Comparison of ENCODE assay signal across 8 mouse cellular contexts in genomic region chr6:113603993-113604392, GRCm38 (mm10). TPM values are rescaled to one million over a fixed set of nuclear protein-coding genes. Genes with fewer than 3 reads are reported as not detected.
DNase-seq lines count a peak whose midpoint lies in the region; ATAC-seq and TF ChIP-seq lines count a peak whose summit lies in the region.

No protein-coding gene starts in this region.

- peak overlapping the region; percentile 92 for H3K4me3 ChIP-seq in kidney, postnatal 0 days (replicated peaks; ENCODE audit: low read depth, low read length)
- H3K4me3 ChIP-seq in embryonic facial prominence, embryonic 10.5 days, result peak overlapping the region; percentile 96
- peak overlapping the region; percentile 72 for H3K4me3 ChIP-seq in hindbrain, embryonic 14.5 days (replicated peaks; ENCODE audit: low read length)
- peak overlapping the region; percentile 95 for H3K4me3 ChIP-seq in midbrain, embryonic 15.5 days

- 58% methylated on average over 12 of the region's 12 CpGs for WGBS in kidney, postnatal 0 days
- WGBS in embryonic facial prominence, embryonic 10.5 days, result 54% methylated on average over 12 of the region's 12 CpGs
- WGBS in hindbrain, embryonic 14.5 days, result 60% methylated on average over 12 of the region's 12 CpGs
- WGBS in midbrain, embryonic 15.5 days, result 56% methylated on average over 12 of the region's 12 CpGs

- peak overlapping the region; percentile 74 for H3K4me2 ChIP-seq in kidney, postnatal 0 days (ENCODE audit: low read length)
- H3K4me2 ChIP-seq in hindbrain, embryonic 14.5 days (replicated peaks), result peak overlapping the region; percentile 86
- peak overlapping the region; percentile 89 for H3K4me2 ChIP-seq in midbrain, embryonic 15.5 days

- H3K27me3 ChIP-seq in kidney, postnatal 0 days (ENCODE audit: insufficient read depth, low read length), result no peaks in the 10 kb centered on the region
- H3K27me3 ChIP-seq in embryonic facial prominence, embryonic 10.5 days (replicated peaks; ENCODE audit: low read depth, poor library complexity, severe bottlenecking), result no peaks in the 10 kb centered on the region
- no peaks in the 10 kb centered on the region for H3K27me3 ChIP-seq in hindbrain, embryonic 14.5 days (ENCODE audit: control insufficient read depth, insufficient read depth, low read length)
- H3K27me3 ChIP-seq in midbrain, embryonic 15.5 days (replicated peaks), result no peaks in the 10 kb centered on the region

- H3K27ac ChIP-seq in kidney, postnatal 0 days, result peak overlapping the region; percentile 85
- peak overlapping the region; percentile 95; the same call in 1 of the 2 replicates for H3K27ac ChIP-seq in embryonic facial prominence, embryonic 10.5 days (replicated peaks)
- peak overlapping the region; percentile 79 for H3K27ac ChIP-seq in hindbrain, embryonic 14.5 days
- H3K27ac ChIP-seq in midbrain, embryonic 15.5 days, result peak overlapping the region; percentile 78

- no peak for TF ChIP-seq CTCF in kidney, postnatal 0 days (IDR thresholded peaks at IDR 0.05; ENCODE audit: low read depth)

- H3K9ac ChIP-seq in kidney, postnatal 0 days (ENCODE audit: low read depth, low read length), result peak overlapping the region; percentile 81; the same call in 1 of the 2 replicates
- H3K9ac ChIP-seq in hindbrain, embryonic 14.5 days, result peak overlapping the region; percentile 64
- H3K9ac ChIP-seq in midbrain, embryonic 15.5 days, result peak overlapping the region; percentile 90; the same call in 1 of the 2 replicates

- H3K36me3 ChIP-seq in kidney, postnatal 0 days (ENCODE audit: insufficient read depth, low read length), result no peaks in the 10 kb centered on the region
- peaks cover 28% of the 10 kb centered on the region for H3K36me3 ChIP-seq in embryonic facial prominence, embryonic 10.5 days (replicated peaks)
- H3K36me3 ChIP-seq in hindbrain, embryonic 14.5 days (replicated peaks; ENCODE audit: control insufficient read depth, insufficient read depth), result 0 out of 2 replicates have a peak, but pooled peaks cover 7% of the 10 kb centered on the region
- H3K36me3 ChIP-seq in midbrain, embryonic 15.5 days (replicated peaks), result no peaks in the 10 kb centered on the region

- H3K9me3 ChIP-seq in kidney, postnatal 0 days (replicated peaks; ENCODE audit: low read length), result no peaks in the 10 kb centered on the region
- H3K9me3 ChIP-seq in embryonic facial prominence, embryonic 10.5 days, result no peaks in the 10 kb centered on the region
- no peaks in the 10 kb centered on the region for H3K9me3 ChIP-seq in hindbrain, embryonic 14.5 days (ENCODE audit: control insufficient read depth, low read length)
- no peaks in the 10 kb centered on the region for H3K9me3 ChIP-seq in midbrain, embryonic 15.5 days

- peaks cover 7% of the 10 kb centered on the region; the same call in 1 of the 2 replicates for H3K4me1 ChIP-seq in kidney, postnatal 0 days (replicated peaks; ENCODE audit: insufficient read depth, low read length)
- peaks cover 24% of the 10 kb centered on the region for H3K4me1 ChIP-seq in embryonic facial prominence, embryonic 10.5 days
- peaks cover 21% of the 10 kb centered on the region for H3K4me1 ChIP-seq in hindbrain, embryonic 14.5 days (replicated peaks; ENCODE audit: control insufficient read depth, insufficient read depth, low read length)
- peaks cover 24% of the 10 kb centered on the region for H3K4me1 ChIP-seq in midbrain, embryonic 15.5 days

- 0 out of 2 replicates have a peak, but pooled peaks have one; percentile 17 for ATAC-seq in kidney, postnatal 0 days (replicated peaks; ENCODE audit: low FRiP score, low read depth)
- no peak for ATAC-seq in hindbrain, embryonic 14.5 days (ENCODE audit: low FRiP score)
- ATAC-seq in midbrain, embryonic 15.5 days (replicated peaks), result no peak
- ATAC-seq in monocyte, adult 5-6 weeks (replicated peaks; ENCODE audit: insufficient number of reproducible peaks, low FRiP score, low TSS enrichment, poor library complexity, severe bottlenecking), result no peak

- no peak for DNase-seq in kidney, postnatal 0 days (ENCODE audit: low spot score)
- DNase-seq in kidney, postnatal 36 days, result no peak
- DNase-seq in embryonic facial prominence, embryonic 10.5 days (ENCODE audit: low spot score), result no peak
- DNase-seq in hindbrain, embryonic 14.5 days (ENCODE audit: low spot score), result no peak
- DNase-seq in gastrocnemius, adult 18-20 months (ENCODE audit: low spot score), result no peak
- no peak for DNase-seq in ovary, postnatal 10 days (ENCODE audit: low spot score)

RNA-seq across cellular contexts. Expression of gene Brk1, which starts 0.6 kb away (rescaled TPM):
- 236 and 242 TPM in 2 replicates for polyA plus RNA-seq in kidney, postnatal 0 days (2015; fragmentation: Nextera tagmentation; extraction: Ambion mirVana)
- polyA plus RNA-seq in embryonic facial prominence, embryonic 10.5 days (2016; fragmentation: Nextera tagmentation; extraction: Ambion mirVana), result 200 and 208 TPM in 2 replicates
- polyA plus RNA-seq in hindbrain, embryonic 14.5 days (2014; fragmentation: Nextera tagmentation; extraction: Ambion mirVana), result 261 and 267 TPM in 2 replicates
- 224 and 232 TPM in 2 replicates for polyA plus RNA-seq in midbrain, embryonic 15.5 days (2015; fragmentation: Nextera tagmentation; extraction: Ambion mirVana)
- total RNA-seq in monocyte, adult 5-6 weeks (2017), result 111 to 131 TPM (median 120 TPM) in 3 replicates
- total RNA-seq in gastrocnemius, adult 18-20 months (2021), result 10 to 100 TPM; 40.7 to 41.1 TPM

RNA-seq across cellular contexts. Expression of gene Fancd2os, which starts 3.5 kb away (rescaled TPM):
- 1.6 TPM in 2 replicates for polyA plus RNA-seq in kidney, postnatal 0 days (2015; fragmentation: Nextera tagmentation; extraction: Ambion mirVana)
- polyA plus RNA-seq in embryonic facial prominence, embryonic 10.5 days (2016; fragmentation: Nextera tagmentation; extraction: Ambion mirVana), result 0.22 TPM in 1 of 2 replicates, not detected in the other
- polyA plus RNA-seq in hindbrain, embryonic 14.5 days (2014; fragmentation: Nextera tagmentation; extraction: Ambion mirVana), result not detected in 2 replicates
- polyA plus RNA-seq in midbrain, embryonic 15.5 days (2015; fragmentation: Nextera tagmentation; extraction: Ambion mirVana), result 0.20 and 0.27 TPM in 2 replicates
- not detected in 3 replicates for total RNA-seq in monocyte, adult 5-6 weeks (2017)
- total RNA-seq in gastrocnemius, adult 18-20 months (2021), result not detected

RNA-seq across cellular contexts. Expression of gene Vhl, which starts 19.8 kb away (rescaled TPM):
- polyA plus RNA-seq in kidney, postnatal 0 days (2015; fragmentation: Nextera tagmentation; extraction: Ambion mirVana), result 33.5 and 36.9 TPM in 2 replicates
- 41.9 and 44.8 TPM in 2 replicates for polyA plus RNA-seq in embryonic facial prominence, embryonic 10.5 days (2016; fragmentation: Nextera tagmentation; extraction: Ambion mirVana)
- polyA plus RNA-seq in hindbrain, embryonic 14.5 days (2014; fragmentation: Nextera tagmentation; extraction: Ambion mirVana), result 86.5 and 96.9 TPM in 2 replicates
- polyA plus RNA-seq in midbrain, embryonic 15.5 days (2015; fragmentation: Nextera tagmentation; extraction: Ambion mirVana), result 75.8 and 79.0 TPM in 2 replicates
- 17.1 to 24.7 TPM (median 21.6 TPM) in 3 replicates for total RNA-seq in monocyte, adult 5-6 weeks (2017)
- total RNA-seq in gastrocnemius, adult 18-20 months (2021), result 1 to 10 TPM; 4.2 to 5.0 TPM

RNA-seq across cellular contexts. Expression of gene Irak2, which starts 34.3 kb away (rescaled TPM):
- polyA plus RNA-seq in kidney, postnatal 0 days (2015; fragmentation: Nextera tagmentation; extraction: Ambion mirVana), result 5.3 and 6.7 TPM in 2 replicates
- polyA plus RNA-seq in embryonic facial prominence, embryonic 10.5 days (2016; fragmentation: Nextera tagmentation; extraction: Ambion mirVana), result 3.8 and 4.5 TPM in 2 replicates
- 0.95 and 1.4 TPM in 2 replicates for polyA plus RNA-seq in hindbrain, embryonic 14.5 days (2014; fragmentation: Nextera tagmentation; extraction: Ambion mirVana)
- 3.0 and 4.3 TPM in 2 replicates for polyA plus RNA-seq in midbrain, embryonic 15.5 days (2015; fragmentation: Nextera tagmentation; extraction: Ambion mirVana)
- 99.6 to 134 TPM (median 117 TPM) in 3 replicates for total RNA-seq in monocyte, adult 5-6 weeks (2017)
- 1 to 10 TPM; 4.6 to 9.0 TPM for total RNA-seq in gastrocnemius, adult 18-20 months (2021)
